Mouse (Mus musculus): ENCODE data around the gene Atl1. TPM values are rescaled to one million over a fixed set of nuclear protein-coding genes. Genes with fewer than 3 reads are reported as not detected.

The Atl1 gene
- 95.8 and 107 TPM in 2 replicates for polyA plus RNA-seq (2012; rRNA removed)

GRCm38 (mm10) chr12:69892371-69893251 is at the start of gene Atl1, which contains the start of gene Map4k5:
Gene Atl1, plus strand, starts transcription at chr12:69892614.
Gene Map4k5, minus strand, starts transcription at chr12:69893200.

GRCm38 (mm10) chr12:69986786-69987497 is 94.5 kb downstream of the Atl1 start, which contains the start of gene Sav1:
Gene Sav1, minus strand, starts transcription at chr12:69987002.

Other genes starting within 250 kb of the Atl1 start
- gene Sos2, start 210.8 kb upstream of the Atl1 start, polyA plus RNA-seq (2012; rRNA removed): 37.2 and 37.3 TPM in 2 replicates
- 10.5 and 11.6 TPM in 2 replicates for gene L2hgdh, start 167.7 kb upstream of the Atl1 start, polyA plus RNA-seq (2012; rRNA removed)
- 26.8 and 31.8 TPM in 2 replicates for gene Atp5s, start 167.7 kb upstream of the Atl1 start, polyA plus RNA-seq (2012; rRNA removed)
- gene Cdkl1, start 101.3 kb upstream of the Atl1 start, polyA plus RNA-seq (2012; rRNA removed): 10.1 and 10.9 TPM in 2 replicates
- 25.4 and 26.7 TPM in 2 replicates for gene Map4k5, start 586 bp downstream of the Atl1 start, polyA plus RNA-seq (2012; rRNA removed)
- gene Sav1, start 94.4 kb downstream of the Atl1 start, polyA plus RNA-seq (2012; rRNA removed): 29.6 and 32.8 TPM in 2 replicates
- 43.4 and 44.7 TPM in 2 replicates for gene Nin, start 221.1 kb downstream of the Atl1 start, polyA plus RNA-seq (2012; rRNA removed)

Measured in central nervous system, embryonic 18 days (tissue).